Mouse (Mus musculus) Patski (cell line): ENCODE results near the gene Nrxn1. TPM values are rescaled to one million over a fixed set of nuclear protein-coding genes. Genes with fewer than 3 reads are reported as not detected.
A peak's percentile ranks its signal among the peaks of the same experiment; 100 is the strongest.

Experiments
- ATAC-seq: fragments of 100-300 bp; one replicate; pipeline ENCODE4 v1.8.0; 2021
- CTCF ChIA-PET: fragments of 350-600 bp; sonication (Branson Sonifier 250); formaldehyde crosslinking; loops from one replicate; lab custom pipeline; 2022; ENCODE audit warnings: inconsistent platforms; lab: Charles Lee
- POLR2A ChIA-PET: fragments of 350-600 bp; sonication (Branson Sonifier 250); formaldehyde crosslinking; loops from one replicate; lab custom pipeline; 2022; ENCODE audit warnings: antibody characterized with exemption, inconsistent platforms; lab: Charles Lee
- DNase-seq: peaks from one replicate; pipeline ENCODE4 v3.0.0-alpha.2; 2011; ENCODE audit warnings: low read depth, low spot score
- H3K27me3 ChIP-seq: fragments of 371-371 bp; one replicate; pipeline ENCODE4 v1.5.1; 2021
- CTCF ChIP-seq: fragments of 100-300 bp; IDR thresholded peaks from one replicate; pipeline ENCODE4 v1.5.1; 2021
- in situ Hi-C: fragments of 300-500 bp; cut with MboI; formaldehyde crosslinking; loops from 3 replicates; pipeline ENCODE4 v1.11.1; 2018; ENCODE audit warnings: low pct_unique_long_range_greater_than_20kb, mixed read lengths
- polyA plus RNA-seq: library from polyadenylated mRNA; unstranded; gene quantifications from one replicate; pipeline ENCODE4 v1.2.3, GENCODE M21; 2021

Gene Nrxn1
- polyA plus RNA-seq, 1 experiment from 2014 or later, result not detected

DNA sequence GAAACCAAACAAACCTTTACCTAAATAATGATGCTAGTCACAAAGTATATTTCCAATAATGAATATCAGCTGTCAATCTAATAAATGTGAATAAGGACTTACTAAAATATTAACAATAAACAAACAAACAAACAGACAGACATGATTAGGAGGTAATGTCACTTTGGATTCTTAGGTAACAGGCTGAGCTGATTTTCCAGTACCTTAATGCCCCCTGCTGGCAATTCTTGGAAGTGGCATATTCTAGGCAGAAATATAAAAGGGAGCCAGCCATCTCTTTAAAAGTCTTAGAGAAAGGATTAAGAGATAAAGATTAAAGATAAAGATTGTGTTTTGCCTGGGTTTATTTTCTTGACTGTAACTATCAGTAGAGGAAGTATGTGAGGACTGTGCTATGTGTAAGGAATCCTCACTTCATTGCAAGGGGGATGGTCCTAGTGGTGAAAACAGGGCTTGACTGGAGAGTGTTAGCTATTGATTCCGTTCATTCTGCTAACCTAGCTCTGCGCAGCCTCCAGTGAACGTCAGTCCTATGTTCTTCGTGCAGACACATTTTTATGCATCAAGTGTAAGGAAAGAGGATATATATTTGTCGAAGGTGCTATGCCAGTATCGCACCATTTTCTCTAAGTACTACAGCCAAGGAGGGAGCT is 591.7 kb downstream of the Nrxn1 start:
- DNase-seq, result peak; percentile 2
- peak; percentile 61 for TF ChIP-seq CTCF
- ChIA-PET POLR2A (no interaction called here), CTCF (interaction anchor here (1.0 to 1.2 kb wide), 2 partner anchors 9 to 848 kb away, joined by 3 read pairs; no protein-coding TSS in a partner anchor)
- in situ Hi-C loops, result loop anchor here (5.0 to 10.0 kb wide), 3 partner anchors 846 to 1849 kb away; no protein-coding TSS in a partner anchor
- no peaks in the 10 kb centered on the region for H3K27me3 ChIP-seq
- no peak for ATAC-seq

DNA sequence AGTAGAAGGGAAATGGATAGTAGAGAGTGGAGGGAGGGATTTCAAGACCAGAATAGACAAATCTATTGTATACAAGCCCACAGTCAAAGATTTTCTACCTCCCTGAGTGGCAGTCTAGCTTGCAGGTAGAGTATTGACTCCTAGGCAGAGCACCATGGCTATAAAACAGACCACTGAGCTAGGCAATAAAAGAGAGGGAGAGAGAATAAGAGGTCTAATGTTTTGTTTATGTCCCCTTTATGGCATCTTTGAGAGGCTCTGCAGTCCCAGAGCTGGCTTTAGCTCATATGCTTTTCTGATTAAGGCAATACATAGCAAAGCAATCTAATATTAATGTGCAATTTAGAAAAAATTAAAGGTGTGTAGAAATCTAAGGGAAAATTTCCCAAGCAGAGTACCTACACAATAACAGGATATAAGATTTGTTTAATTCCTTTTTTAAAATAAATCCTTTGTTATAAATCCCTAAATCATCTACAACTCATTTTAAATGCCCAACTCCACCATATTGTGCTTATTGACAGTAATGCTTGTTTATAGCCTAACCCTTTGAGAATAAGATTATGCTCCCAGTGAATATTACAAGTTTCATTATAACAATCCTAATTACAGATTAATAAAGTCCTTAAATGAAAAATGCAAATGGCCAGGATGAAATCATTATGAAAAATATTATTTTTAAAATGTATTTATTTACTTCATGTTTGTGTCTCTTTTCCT is 613.2 kb downstream of the Nrxn1 start:
- TF ChIP-seq CTCF, result no peak
- in situ Hi-C loops, result no loop called here
- CTCF ChIA-PET, result no interaction called here

DNA sequence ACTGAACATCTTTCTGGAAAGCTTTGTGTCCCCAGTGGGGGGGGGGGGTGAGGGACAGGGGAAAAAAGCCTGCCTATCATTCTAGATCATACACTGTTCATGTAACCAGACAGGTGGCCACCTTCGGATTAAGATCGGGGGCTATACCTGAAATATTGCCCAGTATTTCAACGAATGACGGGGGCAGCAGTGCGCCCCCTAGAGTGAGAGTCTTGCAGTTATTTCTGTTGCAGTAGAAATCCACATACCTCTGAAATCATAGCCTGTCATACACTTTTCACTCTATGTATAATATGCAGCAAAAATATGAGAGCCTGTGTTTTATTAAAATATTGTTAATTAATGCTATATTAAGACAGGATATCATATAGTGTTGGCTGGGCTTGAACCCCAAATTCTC is 636.1 kb downstream of the Nrxn1 start:
- DNase-seq, result no peak
- ChIA-PET CTCF (no interaction called here), POLR2A (no interaction called here)
- peaks cover 30% of the 10 kb centered on the region for H3K27me3 ChIP-seq
- no peak for TF ChIP-seq CTCF
- in situ Hi-C loops, result no loop called here
- ATAC-seq, result no peak

More for the DNA sequence above, 613.2 kb downstream of the Nrxn1 start:
- H3K27me3 ChIP-seq, result no peaks in the 10 kb centered on the region
- no peak for DNase-seq
- no peak for ATAC-seq
- POLR2A ChIA-PET, result no interaction called here

DNA sequence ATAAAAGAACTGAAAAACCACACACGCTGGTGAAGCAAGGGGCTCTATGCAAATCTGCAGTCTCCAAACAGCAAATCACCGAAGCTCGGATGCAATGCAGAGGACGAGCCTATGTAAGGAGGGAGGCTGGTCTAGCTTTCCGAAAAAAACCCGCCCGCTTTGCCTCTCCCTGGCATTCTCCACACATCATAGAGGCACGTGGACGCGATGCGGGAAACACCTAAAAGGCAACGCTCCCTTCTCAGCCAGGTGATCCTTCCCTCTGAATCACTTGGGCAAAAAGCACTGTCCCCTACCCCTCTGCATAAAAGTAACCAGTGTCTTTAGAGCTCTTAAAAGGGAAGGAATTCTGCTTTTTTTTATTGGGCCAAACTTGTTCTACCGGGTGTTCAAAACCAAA is 637.0 kb downstream of the Nrxn1 start:
- POLR2A ChIA-PET, result no interaction called here
- in situ Hi-C loops, result no loop called here
- DNase-seq, result no peak
- CTCF ChIA-PET, result no interaction called here
- TF ChIP-seq CTCF, result no peak
- ATAC-seq, result no peak
- H3K27me3 ChIP-seq, result peaks cover 33% of the 10 kb centered on the region

DNA sequence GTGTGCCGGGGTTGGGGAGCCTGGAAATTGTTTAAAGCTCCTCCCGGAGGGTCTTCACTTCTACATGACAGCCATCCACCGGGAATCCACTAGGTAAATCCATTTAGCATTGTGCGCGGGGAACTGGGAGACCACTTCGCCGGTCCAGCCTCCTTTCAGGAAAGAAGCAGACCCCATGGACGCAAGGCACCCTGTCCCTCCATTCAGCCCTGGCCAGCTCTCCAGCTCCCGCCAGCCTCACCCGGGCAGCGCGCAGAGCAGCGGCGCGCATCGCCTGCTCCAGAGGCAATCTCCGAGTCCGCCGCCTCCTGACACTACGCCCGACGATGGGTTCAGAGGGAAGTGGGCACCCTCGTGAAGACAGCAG is 637.5 kb downstream of the Nrxn1 start:
- in situ Hi-C loops, result no loop called here
- CTCF ChIA-PET, result no interaction called here
- H3K27me3 ChIP-seq, result peaks cover 29% of the 10 kb centered on the region
- POLR2A ChIA-PET, result no interaction called here
- no peak for TF ChIP-seq CTCF
- DNase-seq (no peak), ATAC-seq (no peak)

DNA sequence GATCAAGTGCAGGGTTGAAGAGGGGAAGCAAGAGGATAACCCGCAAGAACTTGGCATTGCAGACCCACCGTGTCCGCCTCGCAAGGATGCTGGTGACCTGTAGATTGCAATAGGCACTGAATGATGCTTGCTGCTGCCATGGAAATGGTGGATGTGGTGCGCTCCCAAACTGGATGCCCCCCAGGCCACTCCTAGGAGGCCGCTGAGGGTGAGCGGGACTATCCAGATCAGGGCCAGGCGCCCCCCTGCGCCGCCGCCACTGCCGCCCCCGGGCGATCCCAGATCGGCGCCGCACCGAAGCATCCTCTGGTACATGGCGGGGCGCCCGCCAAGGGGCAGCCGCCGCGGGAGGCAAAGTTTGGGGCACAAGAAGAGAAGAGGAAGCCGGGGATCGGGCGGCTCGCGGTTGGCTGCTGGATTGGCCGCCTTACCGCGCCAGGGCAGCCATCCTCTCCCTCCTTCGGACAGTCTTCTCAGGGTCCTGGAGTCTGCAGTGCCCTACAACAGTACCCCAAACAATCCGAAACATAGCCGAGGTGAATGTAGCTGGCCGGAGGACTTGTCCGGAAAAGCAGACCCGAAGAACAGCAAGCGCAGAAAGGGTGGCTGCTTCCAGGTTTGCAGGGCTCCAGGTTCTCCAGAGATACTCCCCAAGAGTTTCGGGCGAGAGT is 638.0 kb downstream of the Nrxn1 start:
- TF ChIP-seq CTCF, result no peak
- ChIA-PET POLR2A (no interaction called here), CTCF (no interaction called here)
- DNase-seq (no peak), ATAC-seq (no peak)
- peaks cover 26% of the 10 kb centered on the region for H3K27me3 ChIP-seq
- in situ Hi-C loops, result no loop called here

DNA sequence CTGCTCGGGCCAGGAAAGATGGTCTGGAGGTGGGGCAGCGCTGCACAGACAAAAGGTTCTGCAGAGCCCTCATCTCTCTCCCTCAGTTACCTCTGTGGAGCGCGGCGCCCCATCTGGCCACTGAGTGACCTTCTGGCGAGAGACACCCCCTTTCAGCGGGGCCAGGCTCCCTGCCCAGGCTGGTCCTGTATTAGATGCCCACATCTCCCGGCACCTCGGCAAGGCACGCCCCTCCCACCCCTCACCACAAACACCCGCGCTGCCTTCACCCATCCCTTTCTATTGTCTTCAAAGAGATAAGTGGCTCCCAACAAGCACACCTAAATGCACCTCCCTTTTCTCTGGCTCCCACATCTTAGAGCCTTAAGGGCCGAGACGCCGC is 638.5 kb downstream of the Nrxn1 start:
- no peak for TF ChIP-seq CTCF
- DNase-seq (no peak), ATAC-seq (no peak)
- in situ Hi-C loops, result no loop called here
- POLR2A ChIA-PET, result no interaction called here
- peaks cover 26% of the 10 kb centered on the region for H3K27me3 ChIP-seq
- CTCF ChIA-PET, result no interaction called here

DNA sequence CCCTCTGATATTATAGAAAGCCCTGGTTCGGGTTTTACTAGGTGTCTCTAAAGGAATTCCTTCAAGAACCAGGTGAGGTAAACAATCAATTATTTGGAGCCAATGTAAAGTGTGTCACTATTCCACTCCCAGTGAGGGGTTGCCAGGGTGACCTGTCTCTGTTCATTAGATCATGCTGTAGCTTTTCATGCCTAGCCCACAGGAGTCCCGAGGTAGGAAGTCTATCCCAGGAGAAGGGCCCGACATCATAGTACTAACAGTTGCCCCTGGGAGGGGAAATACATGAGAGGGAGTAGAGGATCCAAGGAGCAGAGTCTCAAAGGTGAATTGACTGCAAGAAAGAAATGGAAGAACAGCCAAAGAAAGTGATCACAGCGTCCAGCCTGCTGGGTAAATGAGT is 639.6 kb downstream of the Nrxn1 start:
- CTCF ChIA-PET, result no interaction called here
- peaks cover 26% of the 10 kb centered on the region for H3K27me3 ChIP-seq
- in situ Hi-C loops, result no loop called here
- ATAC-seq (no peak), DNase-seq (no peak)
- POLR2A ChIA-PET, result no interaction called here
- no peak for TF ChIP-seq CTCF

DNA sequence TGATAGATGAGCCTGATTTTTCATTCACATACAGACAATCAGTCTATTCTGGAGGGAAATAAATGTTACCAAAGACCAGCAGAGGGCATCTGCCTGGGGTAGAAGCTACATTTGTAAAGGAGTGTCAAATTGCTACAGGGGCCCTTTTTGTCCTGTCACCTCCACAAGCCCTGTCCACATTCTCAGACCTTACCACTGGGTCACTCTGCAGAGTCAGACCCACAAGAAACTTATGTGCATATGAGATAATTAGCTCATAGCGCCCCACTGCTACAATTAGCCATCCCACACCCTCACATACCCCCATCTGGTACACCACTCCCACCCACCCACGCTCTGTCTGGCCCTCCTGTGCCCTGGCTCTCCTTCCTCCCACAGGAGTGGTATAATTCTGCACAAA is 640.1 kb downstream of the Nrxn1 start:
- no peak for TF ChIP-seq CTCF
- POLR2A ChIA-PET, result no interaction called here
- CTCF ChIA-PET, result no interaction called here
- ATAC-seq (no peak), DNase-seq (no peak)
- H3K27me3 ChIP-seq, result peaks cover 26% of the 10 kb centered on the region
- in situ Hi-C loops, result no loop called here

DNA sequence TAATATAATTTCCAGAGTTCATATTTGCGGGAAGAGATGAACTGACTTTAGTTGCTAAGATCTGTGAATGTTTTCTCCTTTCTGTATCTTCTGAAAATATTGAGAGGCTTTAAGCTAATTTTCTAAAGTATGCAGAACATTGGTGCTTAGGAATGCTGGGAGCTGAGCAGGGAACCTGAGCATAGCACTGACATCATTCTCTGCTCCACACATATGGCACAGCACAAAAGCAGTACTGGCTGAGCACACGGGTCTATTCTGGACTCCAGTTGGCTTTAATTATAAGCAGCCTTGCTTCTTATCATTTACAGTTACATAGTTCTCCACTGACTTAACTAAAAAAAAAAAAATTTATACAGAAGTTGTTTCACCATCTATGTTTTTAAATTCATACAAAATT is 641.5 kb downstream of the Nrxn1 start:
- H3K27me3 ChIP-seq, result peaks cover 30% of the 10 kb centered on the region
- ChIA-PET POLR2A (no interaction called here), CTCF (interaction anchor here (0.9 kb wide), 1 partner anchor 9 kb away, joined by 3 read pairs; no protein-coding TSS in a partner anchor)
- ATAC-seq, result no peak
- no peak for TF ChIP-seq CTCF
- DNase-seq, result no peak
- in situ Hi-C loops, result no loop called here

DNA sequence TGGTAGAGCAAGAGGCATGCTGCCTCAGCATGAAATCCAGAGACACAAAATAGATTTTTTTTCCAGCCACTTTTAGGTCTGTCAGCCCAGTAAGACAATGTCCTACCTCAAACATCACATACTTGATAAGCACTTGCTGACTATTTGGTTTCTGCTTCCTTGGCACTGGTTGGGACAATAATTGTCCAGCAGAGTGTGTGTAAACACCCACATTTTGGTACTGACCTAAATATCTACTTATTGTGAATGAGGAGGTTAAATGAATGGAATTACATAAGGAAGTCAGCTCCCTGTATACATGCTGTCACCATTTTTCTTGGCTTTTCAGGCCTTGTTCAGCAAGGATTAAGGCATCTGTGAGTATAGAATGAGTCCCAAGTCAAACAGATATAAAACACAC is 649.8 kb downstream of the Nrxn1 start:
- H3K27me3 ChIP-seq, result peaks cover 4% of the 10 kb centered on the region
- ChIA-PET CTCF (no interaction called here), POLR2A (no interaction called here)
- no peak for ATAC-seq
- TF ChIP-seq CTCF, result no peak
- in situ Hi-C loops, result no loop called here
- DNase-seq, result no peak
